Mouse (Mus musculus): Measurements from ENCODE around the gene Nepro. TPM values are rescaled to one million over a fixed set of nuclear protein-coding genes. Genes with fewer than 3 reads are reported as not detected.
A peak's percentile ranks its signal among the peaks of the same experiment; 100 is the strongest.

Nepro gene
- polyA plus RNA-seq, 1 experiment from 2014 or later: 5.9 TPM

DNA sequence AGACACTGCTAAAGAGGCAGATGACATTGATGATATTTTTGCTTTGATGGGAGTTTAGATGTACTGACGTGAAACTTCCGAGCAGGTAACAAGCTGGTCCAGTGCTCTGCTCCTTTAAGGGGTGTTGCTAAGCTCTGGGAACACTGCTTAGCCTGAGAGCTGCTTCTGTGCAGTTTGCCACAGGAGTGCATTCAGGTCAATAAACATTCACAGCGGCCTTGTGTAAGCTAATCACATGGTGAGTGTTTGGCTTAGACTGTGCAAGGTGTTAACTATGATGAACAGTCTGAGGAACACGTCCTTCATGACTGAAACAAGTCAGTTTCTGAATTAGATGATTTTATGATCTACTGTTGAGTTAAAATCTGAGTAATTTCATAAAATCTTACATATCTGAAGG is 12.0 kb downstream of the Nepro start:
- no peaks in the 10 kb centered on the region for H3K4me1 ChIP-seq
- no peaks in the 10 kb centered on the region for H3K27me3 ChIP-seq (replicated peaks)
- WGBS: 80% methylated on average over 4 of the region's 4 CpGs
- no peak overlapping the region for H3K27ac ChIP-seq (replicated peaks)
- H3K36me3 ChIP-seq: peaks cover 91% of the 10 kb centered on the region
- no peak overlapping the region for H3K4me3 ChIP-seq
- no peak for ATAC-seq (ENCODE audit: extremely low read depth, insufficient number of reproducible peaks, low FRiP score, low TSS enrichment)
- no peaks in the 10 kb centered on the region for H3K9me3 ChIP-seq
- no peak overlapping the region for H3K9ac ChIP-seq
- H3K4me2 ChIP-seq: no peak overlapping the region

GRCm38 (mm10) chr16:44742753-44743152 is 18.7 kb downstream of the Nepro start:
- 84% methylated on average over 1 of the region's 1 CpGs for WGBS

GRCm38 (mm10) chr16:44745471-44745865 is 21.4 kb downstream of the Nepro start:
- 8% methylated on average over 14 of the region's 14 CpGs for WGBS
- no peaks in the 10 kb centered on the region for H3K9me3 ChIP-seq

More at GRCm38 (mm10) chr16:44742753-44743152, 18.7 kb downstream of the Nepro start:
- Histone ChIP-seq H3K4me2 (no peak overlapping the region), H3K4me1 (peaks cover 22% of the 10 kb centered on the region), H3K9me3 (no peaks in the 10 kb centered on the region), H3K27ac (replicated peaks) (no peak overlapping the region), H3K4me3 (no peak overlapping the region), H3K9ac (no peak overlapping the region), H3K36me3 (peaks cover 37% of the 10 kb centered on the region), H3K27me3 (replicated peaks) (no peaks in the 10 kb centered on the region)
- no peak for ATAC-seq (ENCODE audit: extremely low read depth, insufficient number of reproducible peaks, low FRiP score, low TSS enrichment)

GRCm38 (mm10) chr16:44745866-44746562 is 21.9 kb downstream of the Nepro start, which contains the start of gene Gtpbp8:
TSS of gene Gtpbp8 (minus strand) at chr16:44746363.
- peak; percentile 82 for ATAC-seq (ENCODE audit: extremely low read depth, insufficient number of reproducible peaks, low FRiP score, low TSS enrichment)
- H3K4me3 ChIP-seq: peak within 1 kb of the TSS; percentile 94
- peak within 1 kb of the TSS; percentile 91 for H3K4me2 ChIP-seq
- under 1% methylated on average over 47 of the region's 47 CpGs for WGBS
- H3K27ac ChIP-seq (replicated peaks): peak within 1 kb of the TSS; percentile 96
- peaks cover 12% of the 10 kb centered on the region for H3K36me3 ChIP-seq
- no peaks in the 10 kb centered on the region for H3K27me3 ChIP-seq (replicated peaks)
- H3K9ac ChIP-seq: peak within 1 kb of the TSS; percentile 88
- no peaks in the 10 kb centered on the region for H3K9me3 ChIP-seq
- H3K4me1 ChIP-seq: peaks cover 22% of the 10 kb centered on the region

More at GRCm38 (mm10) chr16:44745471-44745865, 21.4 kb downstream of the Nepro start:
- no peaks in the 10 kb centered on the region for H3K27me3 ChIP-seq (replicated peaks)
- peak overlapping the region; percentile 96 for H3K27ac ChIP-seq (replicated peaks)
- H3K36me3 ChIP-seq: peaks cover 12% of the 10 kb centered on the region
- H3K4me2 ChIP-seq: peak overlapping the region; percentile 91
- peak overlapping the region; percentile 88 for H3K9ac ChIP-seq
- H3K4me3 ChIP-seq: peak overlapping the region; percentile 94
- no peak for ATAC-seq (ENCODE audit: extremely low read depth, insufficient number of reproducible peaks, low FRiP score, low TSS enrichment)
- H3K4me1 ChIP-seq: peaks cover 22% of the 10 kb centered on the region

DNA sequence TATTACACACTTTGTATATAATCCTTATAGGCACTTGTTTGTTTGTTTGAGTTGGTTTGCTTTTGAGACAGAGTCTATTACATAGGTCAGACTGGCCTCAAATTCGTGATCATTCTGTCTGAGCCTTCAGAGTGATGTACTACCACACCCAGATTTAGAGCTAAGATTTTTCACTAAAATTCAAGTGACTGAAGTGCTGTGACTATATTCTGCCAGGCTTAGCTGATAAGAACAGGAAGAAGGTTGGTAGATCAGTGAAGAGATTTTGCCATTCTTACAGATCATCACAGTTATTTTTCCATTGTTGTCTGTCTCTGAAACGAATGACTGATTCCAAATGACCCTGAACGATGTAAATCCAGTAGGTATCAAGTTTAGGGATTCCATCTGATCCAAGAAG is 23.9 kb downstream of the Nepro start:
- no peak overlapping the region for H3K9ac ChIP-seq
- 46% methylated on average over 3 of the region's 3 CpGs for WGBS
- no peaks in the 10 kb centered on the region for H3K9me3 ChIP-seq
- H3K4me2 ChIP-seq: no peak overlapping the region
- H3K36me3 ChIP-seq: no peaks in the 10 kb centered on the region
- peaks cover 22% of the 10 kb centered on the region for H3K4me1 ChIP-seq
- ATAC-seq (ENCODE audit: extremely low read depth, insufficient number of reproducible peaks, low FRiP score, low TSS enrichment): no peak
- no peak overlapping the region for H3K27ac ChIP-seq (replicated peaks)
- no peaks in the 10 kb centered on the region for H3K27me3 ChIP-seq (replicated peaks)
- no peak overlapping the region for H3K4me3 ChIP-seq

DNA sequence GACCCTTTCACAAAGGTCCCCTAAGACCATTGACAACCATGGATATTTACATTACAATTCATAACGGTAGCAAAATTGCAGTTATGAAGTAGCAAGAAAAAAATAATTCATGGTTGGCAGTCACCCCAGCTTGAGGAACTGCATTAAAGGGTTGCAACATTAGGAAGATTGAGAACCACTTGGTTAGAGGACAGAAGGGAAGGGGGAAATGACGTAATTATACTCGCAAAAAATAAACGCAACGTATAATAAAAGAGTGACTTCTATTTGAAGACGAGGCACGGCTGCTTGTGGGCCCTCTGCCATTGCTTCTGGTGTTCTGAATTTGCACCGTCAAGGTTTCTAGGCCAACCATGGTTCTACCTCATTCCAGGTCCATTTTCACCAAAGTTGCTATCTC is 33.6 kb downstream of the Nepro start:
- Histone ChIP-seq H3K36me3 (no peaks in the 10 kb centered on the region), H3K4me3 (no peak overlapping the region), H3K4me2 (no peak overlapping the region), H3K9ac (no peak overlapping the region), H3K27me3 (replicated peaks) (no peaks in the 10 kb centered on the region), H3K27ac (replicated peaks) (no peak overlapping the region), H3K4me1 (no peaks in the 10 kb centered on the region), H3K9me3 (no peaks in the 10 kb centered on the region)
- ATAC-seq (ENCODE audit: extremely low read depth, insufficient number of reproducible peaks, low FRiP score, low TSS enrichment): no peak
- 78% methylated on average over 8 of the region's 8 CpGs for WGBS

DNA sequence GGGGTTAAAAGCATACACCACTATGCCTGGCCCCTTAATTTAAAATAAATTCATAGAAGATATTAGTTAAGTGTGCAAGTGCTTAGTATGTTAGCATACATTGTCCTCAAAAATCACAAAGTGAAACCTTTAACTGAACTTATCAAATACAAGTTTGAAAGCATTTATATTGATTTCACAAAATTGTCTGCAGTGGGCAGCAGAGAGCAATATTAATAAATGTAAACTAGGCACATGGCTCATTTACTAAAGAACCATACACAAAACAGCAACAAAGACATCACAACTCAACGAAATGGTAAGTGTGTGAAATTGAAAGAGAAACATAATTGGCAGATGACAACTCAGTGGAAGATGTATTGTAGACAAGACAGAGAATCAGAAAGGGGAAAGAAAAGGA is 37.7 kb downstream of the Nepro start:
- H3K27me3 ChIP-seq (replicated peaks): no peaks in the 10 kb centered on the region
- ATAC-seq (ENCODE audit: extremely low read depth, insufficient number of reproducible peaks, low FRiP score, low TSS enrichment): no peak
- H3K9me3 ChIP-seq: no peaks in the 10 kb centered on the region
- WGBS: 63% methylated on average over 1 of the region's 1 CpGs
- no peaks in the 10 kb centered on the region for H3K36me3 ChIP-seq
- H3K27ac ChIP-seq (replicated peaks): no peak overlapping the region
- no peak overlapping the region for H3K4me2 ChIP-seq
- H3K4me3 ChIP-seq: no peak overlapping the region
- no peaks in the 10 kb centered on the region for H3K4me1 ChIP-seq
- no peak overlapping the region for H3K9ac ChIP-seq

GRCm38 (mm10) chr16:44765555-44766319 is 41.6 kb downstream of the Nepro start, which contains the start of gene Cd200r1:
TSS of gene Cd200r1 (plus strand) at chr16:44765736.
- ATAC-seq (ENCODE audit: extremely low read depth, insufficient number of reproducible peaks, low FRiP score, low TSS enrichment): no peak
- Histone ChIP-seq H3K4me3 (peak within 1 kb of the TSS; percentile 33), H3K4me1 (no peaks in the 10 kb centered on the region), H3K27ac (replicated peaks) (no peak within 1 kb of the TSS), H3K9me3 (no peaks in the 10 kb centered on the region), H3K9ac (peak within 1 kb of the TSS; percentile 50), H3K36me3 (no peaks in the 10 kb centered on the region), H3K4me2 (peak within 1 kb of the TSS; percentile 48), H3K27me3 (replicated peaks) (no peaks in the 10 kb centered on the region)
- 65% methylated on average over 22 of the region's 22 CpGs for WGBS

DNA sequence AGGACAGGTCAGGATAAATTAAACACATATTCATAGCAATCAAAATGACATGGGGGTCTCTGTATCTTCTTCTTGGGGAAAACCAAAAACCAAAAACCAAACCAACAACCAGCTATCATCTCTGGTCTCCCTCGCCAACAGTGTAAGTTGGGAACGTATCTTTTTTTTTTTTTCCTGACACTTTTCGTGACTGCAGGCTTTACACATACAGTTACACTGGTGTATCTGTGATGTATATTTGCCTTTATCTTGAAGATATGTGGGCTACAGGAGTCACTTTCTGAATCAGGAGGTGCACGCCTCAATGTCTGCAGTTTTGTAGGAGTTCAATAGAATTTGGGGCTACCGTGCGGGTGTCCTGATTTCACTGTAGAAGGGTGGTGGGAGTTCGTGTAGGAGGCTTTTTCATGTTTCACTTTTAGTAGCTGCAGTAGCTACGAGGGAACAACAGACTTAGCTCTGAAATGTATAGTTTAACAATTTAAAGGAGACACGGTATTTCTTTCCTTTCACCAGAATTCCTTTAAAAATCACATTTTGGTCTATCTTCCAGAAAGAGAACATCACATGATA is 42.3 kb downstream of the Nepro start:
- 61% methylated on average over 9 of the region's 9 CpGs for WGBS
- Histone ChIP-seq H3K9ac (0 out of 2 replicates have a peak overlapping the region, but pooled peaks have one; percentile 50), H3K27ac (replicated peaks) (no peak overlapping the region), H3K36me3 (no peaks in the 10 kb centered on the region), H3K4me2 (peak overlapping the region; percentile 48), H3K4me1 (no peaks in the 10 kb centered on the region), H3K27me3 (replicated peaks) (no peaks in the 10 kb centered on the region), H3K4me3 (peak overlapping the region; percentile 33), H3K9me3 (no peaks in the 10 kb centered on the region)
- no peak for ATAC-seq (ENCODE audit: extremely low read depth, insufficient number of reproducible peaks, low FRiP score, low TSS enrichment)

DNA sequence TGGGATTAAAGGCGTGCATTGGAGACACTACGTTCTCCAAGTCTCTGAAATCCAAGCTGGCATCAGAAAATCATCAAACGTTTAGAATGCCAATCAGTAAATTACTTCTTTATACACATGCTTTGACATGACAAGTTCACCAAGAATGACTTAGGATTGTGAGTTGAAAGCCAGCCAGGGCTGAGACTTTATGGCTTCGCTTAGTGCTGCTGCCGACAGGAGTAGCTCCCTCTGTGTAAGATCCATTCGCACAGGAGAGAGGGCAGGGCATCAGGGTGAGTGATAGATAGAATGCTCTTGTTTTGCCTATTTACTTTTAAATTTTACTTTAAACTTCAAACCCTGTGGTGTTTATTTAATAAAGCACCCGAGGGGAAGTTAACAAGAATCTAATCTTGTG is 43.4 kb downstream of the Nepro start:
- no peak overlapping the region for H3K4me3 ChIP-seq
- no peak overlapping the region for H3K4me2 ChIP-seq
- no peaks in the 10 kb centered on the region for H3K36me3 ChIP-seq
- H3K9ac ChIP-seq: no peak overlapping the region
- H3K27ac ChIP-seq (replicated peaks): no peak overlapping the region
- 81% methylated on average over 7 of the region's 7 CpGs for WGBS
- ATAC-seq (ENCODE audit: extremely low read depth, insufficient number of reproducible peaks, low FRiP score, low TSS enrichment): no peak
- H3K9me3 ChIP-seq: no peaks in the 10 kb centered on the region
- no peaks in the 10 kb centered on the region for H3K27me3 ChIP-seq (replicated peaks)
- no peaks in the 10 kb centered on the region for H3K4me1 ChIP-seq

DNA sequence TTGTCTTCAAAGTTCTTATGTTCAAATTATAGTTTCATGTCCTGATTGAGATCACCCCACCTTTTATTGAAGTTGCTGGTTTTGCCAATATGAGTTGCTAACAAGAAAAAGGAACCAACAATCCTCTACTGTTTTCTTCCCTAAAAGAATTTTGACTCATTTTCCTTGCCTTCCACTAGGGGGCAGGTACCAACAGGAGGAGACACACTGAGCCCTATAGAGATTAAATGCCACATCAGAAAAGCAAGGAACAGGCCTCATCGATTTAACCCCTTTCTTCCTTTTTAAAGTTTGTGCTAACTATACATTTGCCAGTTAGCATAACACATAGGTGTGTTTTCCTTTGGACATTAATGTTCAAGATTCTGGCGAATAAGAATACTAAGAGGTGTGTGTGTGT is 43.9 kb downstream of the Nepro start:
- no peaks in the 10 kb centered on the region for H3K9me3 ChIP-seq
- H3K4me2 ChIP-seq: no peak overlapping the region
- no peak overlapping the region for H3K9ac ChIP-seq
- H3K36me3 ChIP-seq: no peaks in the 10 kb centered on the region
- WGBS: 47% methylated on average over 2 of the region's 2 CpGs
- no peaks in the 10 kb centered on the region for H3K4me1 ChIP-seq
- H3K27me3 ChIP-seq (replicated peaks): no peaks in the 10 kb centered on the region
- no peak overlapping the region for H3K4me3 ChIP-seq
- no peak for ATAC-seq (ENCODE audit: extremely low read depth, insufficient number of reproducible peaks, low FRiP score, low TSS enrichment)
- H3K27ac ChIP-seq (replicated peaks): no peak overlapping the region

Data from heart, embryonic 13.5 days (tissue).